Mouse (Mus musculus): ENCODE data around the gene A430033K04Rik.

The A430033K04Rik gene

GRCm38 (mm10) chr5:138622645-138623477 lies at the start of gene A430033K04Rik:
A430033K04Rik (plus strand) TSS chr5:138622859.
- peak; percentile 91 for DNase-seq (ENCODE audit: low spot score)

- DNase-seq (ENCODE audit: low spot score) = no peak
Observed at GRCm38 (mm10) chr5:138587396-138587795, 35.3 kb upstream of the A430033K04Rik start.

GRCm38 (mm10) chr5:138618353-138618752 lies 4.3 kb upstream of the A430033K04Rik start:
- peak; percentile 37 for DNase-seq (ENCODE audit: low spot score)

- DNase-seq (ENCODE audit: low spot score) = peak; percentile 96
Observed at GRCm38 (mm10) chr5:138619211-138620128, 3.2 kb upstream of the A430033K04Rik start, which contains the start of gene Zfp68. Zfp68 (minus strand) TSS chr5:138619761.

- no peak for DNase-seq (ENCODE audit: low spot score)
Observed at GRCm38 (mm10) chr5:138620836-138621235, 1.8 kb upstream of the A430033K04Rik start.

- no peak for DNase-seq (ENCODE audit: low spot score)
Observed at GRCm38 (mm10) chr5:138623478-138623875, 818 bp downstream of the A430033K04Rik start.

- DNase-seq (ENCODE audit: low spot score) = no peak
Observed at GRCm38 (mm10) chr5:138636486-138636885, 13.8 kb downstream of the A430033K04Rik start.

GRCm38 (mm10) chr5:138641081-138641480 lies 18.4 kb downstream of the A430033K04Rik start:
- no peak for DNase-seq (ENCODE audit: low spot score)

GRCm38 (mm10) chr5:138641761-138642160 lies 19.1 kb downstream of the A430033K04Rik start:
- DNase-seq (ENCODE audit: low spot score) = no peak

GRCm38 (mm10) chr5:138652911-138653310 lies 30.3 kb downstream of the A430033K04Rik start:
- DNase-seq (ENCODE audit: low spot score) = no peak

- DNase-seq (ENCODE audit: low spot score) = peak; percentile 37
Observed at GRCm38 (mm10) chr5:138656477-138657156, 34.0 kb downstream of the A430033K04Rik start.

- DNase-seq (ENCODE audit: low spot score) = no peak
Observed at GRCm38 (mm10) chr5:138657407-138657806, 34.7 kb downstream of the A430033K04Rik start.

GRCm38 (mm10) chr5:138657854-138658253 lies 35.2 kb downstream of the A430033K04Rik start:
- peak; percentile 53 for DNase-seq (ENCODE audit: low spot score)

- peak; percentile 73 for DNase-seq (ENCODE audit: low spot score)
Observed at GRCm38 (mm10) chr5:138658922-138659321, 36.3 kb downstream of the A430033K04Rik start.

GRCm38 (mm10) chr5:138683023-138683766 lies 60.5 kb downstream of the A430033K04Rik start:
- no peak for DNase-seq (ENCODE audit: low spot score)

- DNase-seq (ENCODE audit: low spot score) = no peak
Observed at GRCm38 (mm10) chr5:138683821-138684220, 61.2 kb downstream of the A430033K04Rik start.

GRCm38 (mm10) chr5:138687453-138687852 lies 64.8 kb downstream of the A430033K04Rik start:
- DNase-seq (ENCODE audit: low spot score) = no peak

- no peak for DNase-seq (ENCODE audit: low spot score)
Observed at GRCm38 (mm10) chr5:138689254-138689653, 66.6 kb downstream of the A430033K04Rik start.

GRCm38 (mm10) chr5:138692936-138693570 lies 70.4 kb downstream of the A430033K04Rik start:
- DNase-seq (ENCODE audit: low spot score) = no peak

- DNase-seq (ENCODE audit: low spot score) = no peak
Observed at GRCm38 (mm10) chr5:138694036-138694435, 71.4 kb downstream of the A430033K04Rik start.
